In the genomic region with DNA sequence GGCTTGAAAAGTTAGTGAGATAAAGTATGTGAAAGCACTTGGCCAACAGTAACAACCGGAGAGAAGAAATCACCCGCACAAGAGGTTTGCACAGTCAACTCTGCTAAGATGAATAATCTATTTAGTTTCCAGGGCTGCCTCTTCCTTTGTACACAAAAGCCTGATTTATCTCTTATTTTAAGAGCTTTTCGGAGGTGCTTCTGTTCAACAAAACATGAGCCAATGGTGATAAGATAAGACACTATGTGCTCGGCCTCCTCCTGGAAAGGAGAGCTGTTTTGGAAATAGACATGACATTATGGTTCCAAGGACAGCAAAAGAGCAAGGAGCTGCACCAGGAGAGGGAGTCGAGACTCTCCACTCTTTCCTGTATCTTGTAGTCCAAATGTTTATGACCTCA, we compare ENCODE assay signal across 26 mouse cellular contexts.
A peak's percentile ranks its signal among the peaks of the same experiment; 100 is the strongest.
DNase-seq lines count a peak whose midpoint lies in the region; ATAC-seq and TF ChIP-seq lines count a peak whose summit lies in the region.
"Had no signal": no experiment of that assay in that cellular context is flagged by ENCODE, and none has a peak within 500 bp of the region (broad histone marks: within the 10 kb centered on the region; RNA-seq: fewer than 3 reads in every experiment).

No protein-coding gene starts in this region.

- no peak overlapping the region for H3K4me3 ChIP-seq in heart, embryonic 11.5 days (ENCODE audit: low read depth, low read length)
- no peak overlapping the region for H3K4me3 ChIP-seq in liver, adult 2 months (ENCODE audit: insufficient read depth, low read depth, low read length)
- H3K4me3 ChIP-seq in liver, embryonic 12.5 days = no peak overlapping the region
- H3K4me3 ChIP-seq in heart, embryonic 16.5 days (ENCODE audit: low read length) = no peak overlapping the region
- H3K4me3 ChIP-seq: embryonic facial prominence, embryonic 13.5 days; erythroblast, embryonic 14.5 days; kidney, embryonic 15.5 days; left cerebral cortex, adult 2 months; limb, embryonic 15.5 days; liver, embryonic 15.5 days had no signal

- H3K4me2 ChIP-seq in heart, embryonic 11.5 days = peak overlapping the region; percentile 6; the same call in 1 of the 2 replicates
- no peak overlapping the region for H3K4me2 ChIP-seq in liver, embryonic 12.5 days
- H3K4me2 ChIP-seq in heart, embryonic 16.5 days (ENCODE audit: low read depth, low read length) = no peak overlapping the region
- H3K4me2 ChIP-seq: embryonic facial prominence, embryonic 13.5 days; kidney, embryonic 15.5 days; limb, embryonic 15.5 days; liver, embryonic 15.5 days; midbrain, embryonic 11.5 days had no signal

- 14% methylated on average over 5 of the region's 5 CpGs for WGBS in heart, embryonic 11.5 days (ENCODE audit: insufficient replicate concordance)
- 35% methylated on average over 5 of the region's 5 CpGs for WGBS in liver, adult 2 months
- WGBS in liver, embryonic 12.5 days (ENCODE audit: insufficient replicate concordance) = 18% methylated on average over 5 of the region's 5 CpGs
- 12% methylated on average over 5 of the region's 5 CpGs for WGBS in heart, embryonic 16.5 days

- H3K36me3 ChIP-seq in heart, embryonic 11.5 days (ENCODE audit: control insufficient read depth, insufficient read depth, low read length) = no peaks in the 10 kb centered on the region
- no peaks in the 10 kb centered on the region for H3K36me3 ChIP-seq in liver, adult 2 months (ENCODE audit: control insufficient read depth, insufficient read depth, low read length)
- no peaks in the 10 kb centered on the region for H3K36me3 ChIP-seq in liver, embryonic 12.5 days
- peaks cover 6% of the 10 kb centered on the region; the same call in 1 of the 2 replicates for H3K36me3 ChIP-seq in heart, embryonic 16.5 days (ENCODE audit: control insufficient read depth, insufficient read depth)
- H3K36me3 ChIP-seq: kidney, embryonic 15.5 days; liver, embryonic 15.5 days had no signal

- no peak for TF ChIP-seq POLR2A in liver, adult 2 months (IDR thresholded peaks at IDR 0.05; ENCODE audit: extremely low read depth, insufficient read depth, low read length)

- intact Hi-C loops in heart, postnatal 36 days (cut with DNase I) = no loop called here

- peak overlapping the region; percentile 29; the same call in 1 of the 2 replicates for H3K27ac ChIP-seq in heart, embryonic 11.5 days (ENCODE audit: low read depth, low read length)
- H3K27ac ChIP-seq in liver, adult 2 months (replicated peaks; ENCODE audit: insufficient read depth, low read depth, low read length) = peak overlapping the region; percentile 42; the same call in 1 of the 2 replicates
- no peak overlapping the region for H3K27ac ChIP-seq in liver, embryonic 12.5 days
- H3K27ac ChIP-seq in heart, embryonic 16.5 days (ENCODE audit: low read length) = peak overlapping the region; percentile 38
- H3K27ac ChIP-seq: embryonic facial prominence, embryonic 13.5 days; kidney, embryonic 15.5 days; left cerebral cortex, adult 2 months; limb, embryonic 15.5 days; liver, embryonic 15.5 days had no signal

- H3K4me1 ChIP-seq in heart, embryonic 11.5 days (ENCODE audit: control insufficient read depth, insufficient read depth, low read length) = peaks cover 17% of the 10 kb centered on the region
- peaks cover 2% of the 10 kb centered on the region; the same call in 1 of the 2 replicates for H3K4me1 ChIP-seq in liver, adult 2 months (ENCODE audit: control insufficient read depth, insufficient read depth, low read length)
- peaks cover 21% of the 10 kb centered on the region for H3K4me1 ChIP-seq in liver, embryonic 12.5 days
- H3K4me1 ChIP-seq in heart, embryonic 16.5 days (ENCODE audit: control insufficient read depth, insufficient read depth, low read length) = peaks cover 19% of the 10 kb centered on the region
- H3K4me1 ChIP-seq: kidney, embryonic 15.5 days; limb, embryonic 15.5 days; liver, embryonic 15.5 days had no signal

- TF ChIP-seq CTCF in liver, adult 2 months (IDR thresholded peaks at IDR 0.05; ENCODE audit: low read depth, low read length) = no peak

- no peaks in the 10 kb centered on the region for H3K9me3 ChIP-seq in heart, embryonic 11.5 days (replicated peaks; ENCODE audit: control insufficient read depth, low read length)
- no peaks in the 10 kb centered on the region for H3K9me3 ChIP-seq in liver, embryonic 12.5 days (replicated peaks)
- peaks cover 5% of the 10 kb centered on the region for H3K9me3 ChIP-seq in heart, embryonic 16.5 days (replicated peaks; ENCODE audit: control insufficient read depth, low read length)
- H3K9me3 ChIP-seq: embryonic facial prominence, embryonic 13.5 days; kidney, embryonic 15.5 days; limb, embryonic 15.5 days; liver, embryonic 15.5 days had no signal

- no peaks in the 10 kb centered on the region for H3K27me3 ChIP-seq in heart, embryonic 11.5 days (ENCODE audit: control insufficient read depth, insufficient read depth, low read length)
- no peaks in the 10 kb centered on the region for H3K27me3 ChIP-seq in liver, adult 2 months (ENCODE audit: control insufficient read depth, insufficient read depth, low read length)
- H3K27me3 ChIP-seq in liver, embryonic 12.5 days (replicated peaks) = no peaks in the 10 kb centered on the region
- no peaks in the 10 kb centered on the region for H3K27me3 ChIP-seq in heart, embryonic 16.5 days (ENCODE audit: control insufficient read depth, insufficient read depth, low read length)
- H3K27me3 ChIP-seq: CH12.LX; embryonic facial prominence, embryonic 13.5 days; kidney, embryonic 15.5 days; limb, embryonic 15.5 days; liver, embryonic 15.5 days had no signal

- no peak for ATAC-seq in heart, embryonic 11.5 days (replicated peaks; ENCODE audit: insufficient number of reproducible peaks, low FRiP score, low TSS enrichment)
- no peak for ATAC-seq in liver, embryonic 12.5 days
- ATAC-seq in heart, embryonic 16.5 days (replicated peaks; ENCODE audit: extremely low read depth, insufficient read depth, low FRiP score) = peak; percentile 66
- ATAC-seq: forebrain, embryonic 16.5 days; hindbrain, embryonic 16.5 days; midbrain, embryonic 16.5 days had no signal

- peak; percentile 26 to 64 for DNase-seq in adrenal gland, adult (ENCODE audit: inconsistent age in 2 of 2, low spot score in 1 of 2)
- DNase-seq in adrenal gland, postnatal 10 days = no peak
- no peak for DNase-seq in heart, postnatal 36 days
- no peak for DNase-seq in liver, adult 2 months (ENCODE audit: extremely low read depth, low read depth, low spot score)
- no peak for DNase-seq in spleen, postnatal 36 days (ENCODE audit: low spot score in 2 of 2)
- DNase-seq: adrenal gland, postnatal 14 days; cerebellum, adult 11-12 months; cerebellum, postnatal 10 days; gastrocnemius, postnatal 10 days; kidney, adult 18-20 months; kidney, postnatal 25 days; lung, postnatal 36 days had no signal

- H3K79me2 ChIP-seq in liver, adult 2 months (ENCODE audit: control insufficient read depth, insufficient read depth, low read length) = no peaks in the 10 kb centered on the region

- H3K9ac ChIP-seq in heart, embryonic 11.5 days (ENCODE audit: low read depth, low read length) = no peak overlapping the region
- H3K9ac ChIP-seq in liver, adult 2 months (ENCODE audit: low read depth, low read length) = no peak overlapping the region
- H3K9ac ChIP-seq in liver, embryonic 12.5 days = no peak overlapping the region
- H3K9ac ChIP-seq in heart, embryonic 16.5 days (ENCODE audit: low read length) = no peak overlapping the region
- H3K9ac ChIP-seq: embryonic facial prominence, embryonic 13.5 days; kidney, embryonic 15.5 days; limb, embryonic 15.5 days; liver, embryonic 15.5 days had no signal

Comparison
In these comparisons a context has a peak if more than half of its experiments do, and no peak if none do; other contexts are left out.
1. DNase-seq: peak in adrenal gland, adult (2 of 2); none in adrenal gland, postnatal 10 days (single experiment), heart, postnatal 36 days (0 of 2), liver, adult 2 months (single experiment) and spleen, postnatal 36 days (0 of 2).